Mouse (Mus musculus) midbrain, embryonic 15.5 days (tissue): ENCODE data around the gene Camkmt. TPM values are rescaled to one million over a fixed set of nuclear protein-coding genes. Genes with fewer than 3 reads are reported as not detected.

ENCODE experiments used
- ATAC-seq: fragments of 200-750 bp; cut with Nextera tagmentation; replicated peaks from 2 replicates; pipeline ENCODE4 v1.8.0; 2017; ENCODE audit warnings: moderate TSS enrichment
- H3K27ac ChIP-seq: fragments of 300-500 bp; sonication (generic); 2 replicates; pipeline ENCODE4 v1.5.1; 2015; ENCODE audit warnings: mild to moderate bottlenecking, inconsistent platforms
- H3K27me3 ChIP-seq: fragments of 300-500 bp; sonication (generic); replicated peaks from 2 replicates; pipeline ENCODE4 v1.6.1; 2015; ENCODE audit warnings: inconsistent platforms
- H3K36me3 ChIP-seq: fragments of 300-500 bp; sonication (generic); replicated peaks from 2 replicates; pipeline ENCODE4 v1.6.1; 2015; ENCODE audit warnings: inconsistent platforms
- H3K4me1 ChIP-seq: fragments of 300-500 bp; sonication (generic); 2 replicates; pipeline ENCODE4 v1.6.1; 2015; ENCODE audit warnings: inconsistent platforms
- H3K4me2 ChIP-seq: fragments of 300-500 bp; sonication (generic); 2 replicates; pipeline ENCODE4 v1.6.1; 2015; ENCODE audit warnings: inconsistent platforms, mild to moderate bottlenecking, moderate library complexity
- H3K4me3 ChIP-seq: fragments of 300-500 bp; sonication (generic); 2 replicates; pipeline ENCODE4 v1.5.1; 2015; ENCODE audit warnings: mild to moderate bottlenecking, inconsistent platforms
- H3K9ac ChIP-seq: fragments of 300-500 bp; sonication (generic); 2 replicates; pipeline ENCODE4 v1.6.1; 2015; ENCODE audit warnings: mild to moderate bottlenecking, inconsistent platforms
- H3K9me3 ChIP-seq: fragments of 300-500 bp; sonication (generic); 2 replicates; pipeline ENCODE4 v1.6.1; 2016; ENCODE audit warnings: inconsistent platforms
- WGBS: fragments of 180-500 bp; shearing (Covaris S2); methylation state at CpG from one replicate; pipeline ENCODE4 v1.1.7; 2015; ENCODE audit warnings: mixed read lengths; 5-methylcytosine and 5-hydroxymethylcytosine counted together
- polyA plus RNA-seq: library from polyadenylated mRNA; unstranded; fragments of >200 nt; fragmentation: Nextera tagmentation; extraction: Ambion mirVana; gene quantifications from 2 replicates; pipeline ENCODE4 v1.2.1, GENCODE M21; 2015

Gene Camkmt
- polyA plus RNA-seq, 1 experiment from 2014 or later: 24.1 TPM

DNA sequence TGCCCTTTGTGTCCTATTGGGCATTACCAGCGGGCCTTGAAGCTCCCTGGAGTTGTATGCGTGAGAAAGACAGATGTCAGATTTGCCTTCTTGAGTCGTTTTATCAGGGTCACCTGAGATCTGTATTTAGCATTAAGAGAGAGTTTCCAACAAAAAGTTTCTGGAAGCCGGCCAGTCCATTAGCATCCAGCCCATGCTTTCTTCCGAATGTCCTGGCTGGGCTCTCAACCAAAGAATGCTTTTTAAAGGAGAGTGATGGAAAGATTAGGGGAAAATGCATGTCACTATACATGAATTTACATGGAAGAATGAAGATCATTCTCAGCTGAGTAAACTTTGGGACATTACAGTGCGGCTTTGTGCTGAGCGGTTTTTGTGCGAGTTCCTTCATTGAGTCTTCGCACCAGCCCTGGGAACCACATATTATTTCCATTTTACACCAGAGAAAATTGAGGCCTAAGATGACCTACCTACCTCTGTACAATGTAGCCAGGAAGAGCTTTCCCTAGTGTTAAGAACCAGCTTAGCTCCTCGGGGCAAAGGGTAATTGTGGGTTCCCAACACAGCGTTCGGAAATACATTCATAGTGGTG, 176.6 kb downstream of the Camkmt start:
- WGBS: 69% methylated on average over 12 of the region's 12 CpGs
- H3K36me3 ChIP-seq: no peaks in the 10 kb centered on the region
- ATAC-seq: no peak
- H3K27me3 ChIP-seq: no peaks in the 10 kb centered on the region
- no peak overlapping the region for H3K4me2 ChIP-seq
- no peaks in the 10 kb centered on the region for H3K9me3 ChIP-seq
- no peak overlapping the region for H3K27ac ChIP-seq
- H3K9ac ChIP-seq: no peak overlapping the region
- peaks cover 10% of the 10 kb centered on the region for H3K4me1 ChIP-seq
- no peak overlapping the region for H3K4me3 ChIP-seq

DNA sequence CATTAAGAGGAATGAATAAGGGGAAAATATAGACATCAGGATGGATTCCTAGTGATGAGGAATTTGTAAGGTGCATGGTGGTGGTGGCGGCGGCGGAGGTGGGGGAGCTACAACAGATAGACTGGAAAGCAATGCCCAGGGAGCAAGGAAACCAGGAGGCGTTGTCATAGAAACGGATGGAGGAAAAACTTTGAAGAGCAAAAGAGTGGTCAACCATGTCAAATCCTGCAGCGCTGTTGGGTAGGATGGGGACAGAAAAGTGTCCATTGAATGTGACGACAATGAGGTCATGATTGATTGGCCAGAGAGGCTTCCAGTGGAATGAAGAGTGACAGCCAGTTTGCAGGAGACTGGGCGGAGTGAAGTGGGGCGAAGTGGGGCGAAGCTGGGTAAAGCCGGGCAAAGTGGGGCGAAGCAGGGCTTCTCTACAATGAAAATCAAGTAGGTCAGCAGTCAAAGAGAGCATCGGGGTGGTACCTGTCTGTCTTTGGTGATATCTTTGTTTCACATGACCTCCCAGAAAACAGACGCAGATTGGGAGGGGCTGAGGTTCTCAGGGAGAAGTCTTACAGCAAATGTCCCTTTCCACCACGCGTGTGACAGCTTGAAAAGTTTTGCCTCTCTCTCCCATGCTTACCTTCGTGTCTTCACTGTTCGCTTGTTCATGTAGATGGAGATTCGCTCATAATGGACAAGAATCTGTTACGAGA, 181.3 kb downstream of the Camkmt start:
- no peak overlapping the region for H3K4me3 ChIP-seq

DNA sequence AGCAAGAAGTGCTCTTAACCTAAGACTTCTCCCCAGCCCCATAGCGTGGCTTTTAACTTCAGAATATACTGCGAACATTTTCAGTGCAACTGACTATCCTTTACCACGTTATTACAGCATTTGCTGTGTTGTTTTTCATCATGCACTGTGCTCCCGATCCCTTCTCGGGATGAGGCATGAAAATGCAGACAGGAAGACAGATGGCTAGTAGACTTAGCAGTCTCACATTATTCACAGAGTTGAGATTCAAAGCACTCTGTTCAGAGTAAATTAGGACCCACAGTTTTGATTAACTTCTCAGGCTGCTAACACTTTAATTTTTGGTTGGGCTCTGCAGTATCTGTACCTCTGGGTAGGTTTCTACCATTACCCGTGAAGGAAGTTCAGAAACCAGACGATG, 189.4 kb downstream of the Camkmt start:
- no peak overlapping the region for H3K27ac ChIP-seq

More for the DNA sequence above, 181.3 kb downstream of the Camkmt start:
- 31% methylated on average over 20 of the region's 20 CpGs for WGBS
- ATAC-seq: peak; percentile 33; the same call in 1 of the 2 replicates
- Histone ChIP-seq H3K9me3 (no peaks in the 10 kb centered on the region), H3K4me1 (peaks cover 16% of the 10 kb centered on the region), H3K4me2 (peak overlapping the region; percentile 22), H3K27ac (no peak overlapping the region), H3K27me3 (peaks cover 6% of the 10 kb centered on the region), H3K9ac (no peak overlapping the region), H3K36me3 (no peaks in the 10 kb centered on the region)

DNA sequence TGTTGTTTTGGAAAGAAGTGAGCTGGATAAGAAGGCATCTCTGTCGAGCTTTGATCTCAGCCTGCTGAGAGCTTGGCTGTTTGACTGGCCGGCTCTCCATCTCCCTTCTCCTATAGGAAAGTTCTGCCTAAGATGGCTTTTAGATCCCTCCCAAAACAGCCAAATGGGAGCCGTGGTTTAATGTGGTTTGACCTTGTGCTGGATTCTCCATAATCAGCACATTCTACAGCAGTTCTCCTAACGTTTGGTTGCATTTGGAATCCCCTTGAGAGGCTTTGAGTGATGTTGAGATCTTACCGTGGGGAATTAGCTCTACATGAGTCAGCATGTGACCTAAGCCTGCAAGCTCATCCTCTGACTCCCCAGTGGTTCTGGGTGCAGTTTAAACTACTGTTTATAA, 192.1 kb downstream of the Camkmt start:
- H3K4me1 ChIP-seq: no peaks in the 10 kb centered on the region
- 66% methylated on average over 5 of the region's 5 CpGs for WGBS
- no peaks in the 10 kb centered on the region for H3K27me3 ChIP-seq
- H3K27ac ChIP-seq: no peak overlapping the region
- H3K4me2 ChIP-seq: no peak overlapping the region
- ATAC-seq: no peak
- no peaks in the 10 kb centered on the region for H3K9me3 ChIP-seq
- no peak overlapping the region for H3K9ac ChIP-seq
- H3K36me3 ChIP-seq: no peaks in the 10 kb centered on the region
- H3K4me3 ChIP-seq: no peak overlapping the region

More for the DNA sequence above, 189.4 kb downstream of the Camkmt start:
- peaks cover 3% of the 10 kb centered on the region; the same call in 1 of the 2 replicates for H3K27me3 ChIP-seq
- no peaks in the 10 kb centered on the region for H3K36me3 ChIP-seq
- no peak overlapping the region for H3K4me2 ChIP-seq
- no peaks in the 10 kb centered on the region for H3K9me3 ChIP-seq
- WGBS: 92% methylated on average over 7 of the region's 7 CpGs
- H3K4me3 ChIP-seq: no peak overlapping the region
- no peak overlapping the region for H3K9ac ChIP-seq
- ATAC-seq: no peak
- no peaks in the 10 kb centered on the region for H3K4me1 ChIP-seq

DNA sequence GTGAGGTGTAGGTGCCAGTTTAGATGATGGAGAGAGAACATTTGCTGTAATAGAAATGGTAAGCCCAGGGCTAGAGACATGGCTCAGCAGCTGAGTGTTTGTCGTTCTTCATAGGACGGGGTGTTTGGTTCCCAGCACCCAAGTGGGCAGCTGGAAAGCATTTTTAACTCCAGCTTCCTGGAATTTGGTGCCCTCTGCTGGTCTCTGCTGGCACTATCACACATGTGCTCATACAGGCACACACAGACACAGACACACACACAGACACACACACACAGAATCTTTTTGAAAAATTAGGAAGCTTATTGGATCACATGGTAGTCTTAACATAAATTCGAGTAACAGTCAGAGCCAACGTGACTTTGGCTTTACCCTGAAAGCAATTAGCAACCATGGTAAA, 200.8 kb downstream of the Camkmt start:
- H3K9me3 ChIP-seq: no peaks in the 10 kb centered on the region
- no peak overlapping the region for H3K9ac ChIP-seq
- H3K4me3 ChIP-seq: no peak overlapping the region
- no peak for ATAC-seq
- WGBS: 95% methylated on average over 4 of the region's 4 CpGs
- no peaks in the 10 kb centered on the region for H3K4me1 ChIP-seq
- no peaks in the 10 kb centered on the region for H3K36me3 ChIP-seq
- H3K4me2 ChIP-seq: no peak overlapping the region
- H3K27me3 ChIP-seq: no peaks in the 10 kb centered on the region
- H3K27ac ChIP-seq: no peak overlapping the region

DNA sequence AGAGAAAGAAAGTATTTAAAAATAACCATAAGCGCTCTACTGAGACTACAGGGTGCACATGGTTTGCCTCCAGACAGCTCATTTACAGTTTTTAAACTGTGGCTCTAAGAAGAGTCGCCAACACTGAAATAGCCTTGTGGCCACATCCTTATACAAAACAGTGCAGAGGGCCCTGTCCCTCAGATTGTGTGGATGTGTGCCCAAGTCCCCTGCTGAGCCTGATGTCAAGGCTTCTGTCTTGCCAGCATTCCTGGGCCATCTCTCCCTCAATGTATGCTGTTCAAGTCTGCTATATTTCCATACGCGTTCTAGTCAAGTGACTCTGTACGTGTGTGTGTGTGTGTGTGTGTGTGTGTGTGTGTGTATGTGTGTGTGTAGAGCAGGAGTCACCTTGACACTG, 201.2 kb downstream of the Camkmt start:
- H3K27me3 ChIP-seq: no peaks in the 10 kb centered on the region
- ATAC-seq: no peak
- 92% methylated on average over 5 of the region's 5 CpGs for WGBS
- H3K36me3 ChIP-seq: no peaks in the 10 kb centered on the region
- no peak overlapping the region for H3K4me2 ChIP-seq
- H3K27ac ChIP-seq: no peak overlapping the region
- H3K9ac ChIP-seq: no peak overlapping the region
- no peak overlapping the region for H3K4me3 ChIP-seq
- H3K9me3 ChIP-seq: no peaks in the 10 kb centered on the region
- H3K4me1 ChIP-seq: no peaks in the 10 kb centered on the region

DNA sequence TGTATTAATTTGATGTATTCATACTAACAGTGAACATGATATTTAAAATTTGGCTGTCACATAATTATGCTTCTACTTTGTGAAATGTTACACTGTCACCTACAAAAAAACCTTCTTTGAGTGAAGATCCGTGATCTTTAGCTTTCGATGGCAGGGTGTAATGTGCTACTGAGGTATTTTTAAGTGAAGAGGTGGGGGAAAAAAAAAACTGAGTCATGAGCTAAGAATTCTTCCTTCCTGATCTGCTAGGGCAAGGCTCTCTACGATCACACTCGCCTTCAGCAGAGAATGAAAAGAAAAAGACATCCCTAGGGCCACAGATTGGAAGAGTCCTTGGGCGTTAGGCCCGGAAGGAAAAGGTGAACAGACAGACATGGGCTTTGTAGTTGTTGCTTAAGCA, 201.9 kb downstream of the Camkmt start:
- Histone ChIP-seq H3K36me3 (no peaks in the 10 kb centered on the region), H3K4me1 (no peaks in the 10 kb centered on the region), H3K9me3 (no peaks in the 10 kb centered on the region), H3K27me3 (no peaks in the 10 kb centered on the region), H3K9ac (no peak overlapping the region), H3K4me2 (no peak overlapping the region), H3K27ac (no peak overlapping the region), H3K4me3 (no peak overlapping the region)
- 69% methylated on average over 6 of the region's 6 CpGs for WGBS
- ATAC-seq: no peak

DNA sequence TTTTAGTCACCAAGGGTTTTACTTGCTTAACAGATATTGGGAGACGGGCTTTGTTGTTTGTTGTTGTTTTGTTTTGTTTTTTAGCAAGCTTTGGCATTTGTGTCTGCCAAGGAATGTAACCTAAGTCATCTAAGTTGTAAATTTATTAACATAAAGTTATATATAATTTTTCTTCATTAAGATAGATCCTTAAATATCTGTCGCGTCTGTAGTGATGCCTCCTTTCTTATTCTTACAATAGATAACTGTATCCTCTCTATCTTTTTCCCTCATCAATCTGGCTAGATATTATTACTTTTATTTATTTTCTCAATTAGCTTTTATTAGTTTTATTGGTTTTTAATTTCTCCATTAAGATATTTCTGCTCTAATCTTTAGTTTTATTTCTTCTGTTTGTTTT, 213.3 kb downstream of the Camkmt start:
- H3K9me3 ChIP-seq: no peaks in the 10 kb centered on the region
- H3K4me2 ChIP-seq: no peak overlapping the region
- no peaks in the 10 kb centered on the region for H3K36me3 ChIP-seq
- H3K27ac ChIP-seq: no peak overlapping the region
- no peaks in the 10 kb centered on the region for H3K4me1 ChIP-seq
- no peaks in the 10 kb centered on the region for H3K27me3 ChIP-seq
- WGBS: 95% methylated on average over 3 of the region's 3 CpGs
- no peak overlapping the region for H3K4me3 ChIP-seq
- no peak overlapping the region for H3K9ac ChIP-seq
- ATAC-seq: no peak

DNA sequence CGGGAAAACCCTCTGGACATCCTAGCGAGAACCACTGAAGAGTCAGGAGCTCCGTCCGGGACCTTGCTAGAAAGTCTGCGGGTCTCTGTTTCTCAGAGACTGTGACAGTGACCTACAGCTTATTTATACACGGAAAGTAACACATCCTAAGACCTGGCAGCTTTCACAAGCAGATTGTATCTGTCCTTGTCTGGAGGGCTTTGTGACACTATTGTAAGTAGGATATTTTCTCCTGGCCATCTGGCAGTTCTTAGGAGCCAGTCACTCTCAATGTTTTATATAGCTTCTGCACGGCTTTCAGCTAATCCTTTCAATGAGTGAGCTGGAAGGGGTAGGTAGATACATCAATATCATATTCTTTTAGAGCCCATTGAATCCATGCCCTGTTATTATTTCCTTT, 218.2 kb downstream of the Camkmt start:
- Histone ChIP-seq H3K9ac (no peak overlapping the region), H3K27me3 (no peaks in the 10 kb centered on the region), H3K4me2 (no peak overlapping the region), H3K36me3 (no peaks in the 10 kb centered on the region), H3K4me3 (no peak overlapping the region), H3K4me1 (no peaks in the 10 kb centered on the region), H3K9me3 (no peaks in the 10 kb centered on the region), H3K27ac (no peak overlapping the region)
- no peak for ATAC-seq
- 56% methylated on average over 7 of the region's 7 CpGs for WGBS

DNA sequence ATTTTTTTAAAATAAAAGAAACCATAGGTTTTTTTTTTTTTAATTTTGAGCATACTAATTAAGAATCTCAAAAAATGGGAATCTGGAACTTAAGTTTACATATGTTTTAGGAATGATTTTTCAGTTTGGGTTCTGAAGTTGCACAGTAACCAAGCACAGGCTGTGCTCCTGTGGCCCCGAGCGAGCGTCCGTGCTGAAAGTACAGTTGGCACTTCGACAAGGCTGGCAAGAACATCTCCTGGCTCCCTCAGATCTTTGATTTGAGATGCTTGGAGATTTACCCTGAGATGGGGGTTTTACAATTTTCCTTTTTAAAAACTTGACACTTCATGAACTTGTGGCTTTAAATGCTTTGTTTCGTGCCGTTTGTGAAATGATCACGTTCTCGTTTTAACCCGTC, 218.7 kb downstream of the Camkmt start:
- no peak for ATAC-seq
- H3K9ac ChIP-seq: no peak overlapping the region
- no peak overlapping the region for H3K4me3 ChIP-seq
- H3K9me3 ChIP-seq: no peaks in the 10 kb centered on the region
- no peaks in the 10 kb centered on the region for H3K27me3 ChIP-seq
- no peaks in the 10 kb centered on the region for H3K36me3 ChIP-seq
- 90% methylated on average over 10 of the region's 10 CpGs for WGBS
- no peak overlapping the region for H3K27ac ChIP-seq
- H3K4me1 ChIP-seq: no peaks in the 10 kb centered on the region
- no peak overlapping the region for H3K4me2 ChIP-seq

DNA sequence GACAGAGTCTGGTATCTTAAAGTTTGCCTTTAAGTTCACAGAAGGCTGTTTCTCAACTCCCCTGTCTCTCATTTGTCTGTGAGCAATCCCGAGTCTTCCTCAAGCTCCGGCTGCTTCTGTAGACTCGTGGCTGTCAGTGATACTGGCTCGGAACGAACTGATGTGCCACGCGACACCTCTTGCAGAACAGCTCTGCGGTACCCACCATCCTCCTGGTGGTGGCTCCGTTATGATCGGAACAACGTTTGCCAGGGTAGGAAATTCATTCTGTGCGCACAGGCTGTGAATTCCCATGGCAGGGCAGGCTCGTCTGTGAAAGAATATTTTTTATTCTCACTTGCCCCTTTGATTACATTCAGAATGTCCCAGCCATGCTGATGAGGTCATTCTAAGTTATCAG, 221.0 kb downstream of the Camkmt start:
- Histone ChIP-seq H3K4me1 (no peaks in the 10 kb centered on the region), H3K27ac (no peak overlapping the region), H3K9ac (no peak overlapping the region), H3K36me3 (no peaks in the 10 kb centered on the region), H3K27me3 (no peaks in the 10 kb centered on the region), H3K9me3 (no peaks in the 10 kb centered on the region), H3K4me3 (no peak overlapping the region), H3K4me2 (no peak overlapping the region)
- no peak for ATAC-seq
- 70% methylated on average over 13 of the region's 13 CpGs for WGBS

DNA sequence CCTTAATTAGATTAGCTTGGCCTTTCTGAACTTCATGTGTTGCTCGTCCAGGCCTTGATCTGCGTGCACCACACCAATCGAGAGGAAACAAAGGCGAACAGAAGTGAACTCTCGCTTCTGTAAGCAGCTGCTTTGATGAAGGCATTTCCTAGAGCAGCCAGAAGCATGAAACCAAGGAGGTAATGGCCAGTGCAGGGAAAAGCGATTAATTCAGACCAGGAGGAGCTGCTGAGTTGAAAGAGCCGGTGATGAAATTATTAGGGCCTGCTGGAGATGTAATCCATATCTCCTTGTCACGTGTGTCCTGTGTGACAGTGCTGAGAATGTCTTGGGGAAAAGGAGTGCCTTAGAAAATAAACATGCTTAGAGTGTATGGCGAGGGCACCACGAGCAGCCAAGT, 228.0 kb downstream of the Camkmt start:
- Histone ChIP-seq H3K27ac (no peak overlapping the region), H3K9me3 (no peaks in the 10 kb centered on the region), H3K9ac (no peak overlapping the region), H3K36me3 (no peaks in the 10 kb centered on the region), H3K4me3 (no peak overlapping the region), H3K4me1 (no peaks in the 10 kb centered on the region), H3K27me3 (no peaks in the 10 kb centered on the region), H3K4me2 (no peak overlapping the region)
- ATAC-seq: no peak
- WGBS: 62% methylated on average over 10 of the region's 10 CpGs

DNA sequence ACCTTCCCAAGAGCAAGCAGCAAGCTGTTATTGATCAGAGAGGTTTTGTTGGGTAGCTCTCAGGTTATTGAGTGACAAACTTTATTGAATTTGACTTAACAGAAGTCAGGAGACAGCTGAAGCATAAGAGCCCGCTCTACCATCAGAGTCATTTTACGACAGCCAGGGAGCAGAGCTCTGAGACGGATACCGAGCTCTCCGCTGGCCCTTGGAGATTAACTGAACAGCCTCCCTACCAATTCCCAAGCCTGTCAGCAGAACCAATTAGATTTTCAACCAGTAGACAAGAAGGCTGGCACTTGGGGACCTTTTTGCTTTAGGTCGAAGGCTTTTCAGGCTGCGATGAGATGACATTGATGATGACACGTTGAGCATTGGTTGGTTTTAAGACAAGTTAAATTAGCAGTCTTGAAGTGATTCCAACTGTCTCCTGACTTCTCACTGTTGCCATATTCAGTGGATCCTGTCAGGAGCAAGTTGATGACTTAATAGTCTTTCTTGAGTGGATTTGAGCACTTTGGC, 229.5 kb downstream of the Camkmt start:
- H3K9ac ChIP-seq: no peak overlapping the region
- no peak overlapping the region for H3K27ac ChIP-seq
- H3K4me1 ChIP-seq: no peaks in the 10 kb centered on the region
- no peak overlapping the region for H3K4me2 ChIP-seq
- no peaks in the 10 kb centered on the region for H3K27me3 ChIP-seq
- no peaks in the 10 kb centered on the region for H3K36me3 ChIP-seq
- no peak for ATAC-seq
- WGBS: 52% methylated on average over 8 of the region's 8 CpGs
- no peaks in the 10 kb centered on the region for H3K9me3 ChIP-seq
- no peak overlapping the region for H3K4me3 ChIP-seq
